In genomic region chr5:137332857-137333511, GRCm38 (mm10) we compare ENCODE assay signal across 8 mouse cellular contexts. TPM values are rescaled to one million over a fixed set of nuclear protein-coding genes. Genes with fewer than 3 reads are reported as not detected.
DNase-seq lines count a peak whose midpoint lies in the region; ATAC-seq and TF ChIP-seq lines count a peak whose summit lies in the region.
"Had no signal": no experiment of that assay in that cellular context is flagged by ENCODE, and none has a peak within 500 bp of the region (broad histone marks: within the 10 kb centered on the region; RNA-seq: fewer than 3 reads in every experiment).

No protein-coding gene starts in this region.

- WGBS in lung, embryonic 16.5 days = 16% methylated on average over 15 of the region's 15 CpGs
- 17% methylated on average over 15 of the region's 15 CpGs for WGBS in limb, embryonic 12.5 days
- WGBS in small intestine, adult 2 months = 17% methylated on average over 15 of the region's 15 CpGs

- peak overlapping the region; percentile 64 for H3K4me3 ChIP-seq in lung, embryonic 16.5 days (ENCODE audit: low read length)
- H3K4me3 ChIP-seq in embryonic fibroblast, embryonic 13.5 days (ENCODE audit: insufficient read depth, low read length) = peak overlapping the region; percentile 60
- H3K4me3 ChIP-seq in limb, embryonic 12.5 days (replicated peaks) = peak overlapping the region; percentile 67
- peak overlapping the region; percentile 94 for H3K4me3 ChIP-seq in small intestine, adult 2 months (ENCODE audit: low read depth, low read length)

- H3K4me1 ChIP-seq in lung, embryonic 16.5 days (replicated peaks; ENCODE audit: control insufficient read depth, insufficient read depth, low read length) = peaks cover 19% of the 10 kb centered on the region
- no peaks in the 10 kb centered on the region for H3K4me1 ChIP-seq in embryonic fibroblast, embryonic 13.5 days (ENCODE audit: control insufficient read depth, insufficient read depth, low read length)
- peaks cover 12% of the 10 kb centered on the region for H3K4me1 ChIP-seq in limb, embryonic 12.5 days (replicated peaks)
- peaks cover 12% of the 10 kb centered on the region; the same call in 1 of the 2 replicates for H3K4me1 ChIP-seq in small intestine, adult 2 months (ENCODE audit: control insufficient read depth, insufficient read depth, insufficient read length, low read length)

- H3K9ac ChIP-seq in lung, embryonic 16.5 days (ENCODE audit: low read length) = peak overlapping the region; percentile 80
- peak overlapping the region; percentile 71 for H3K9ac ChIP-seq in limb, embryonic 12.5 days (replicated peaks)

- TF ChIP-seq POLR2A in embryonic fibroblast, embryonic 13.5 days (IDR thresholded peaks at IDR 0.05; ENCODE audit: low read depth, low read length) = no peak; the same call in 1 of the 2 replicates
- no peak for TF ChIP-seq POLR2A in small intestine, adult 2 months (IDR thresholded peaks at IDR 0.05; ENCODE audit: low read depth, low read length)

- peak overlapping the region; percentile 82 for H3K4me2 ChIP-seq in lung, embryonic 16.5 days (ENCODE audit: low read depth, low read length)
- H3K4me2 ChIP-seq in limb, embryonic 12.5 days = peak overlapping the region; percentile 91

- no peak for TF ChIP-seq CTCF in embryonic fibroblast, embryonic 13.5 days (IDR thresholded peaks at IDR 0.05; ENCODE audit: borderline replicate concordance, insufficient read depth, low read length)
- no peak for TF ChIP-seq CTCF in small intestine, adult 2 months (IDR thresholded peaks at IDR 0.05; ENCODE audit: extremely low read depth, insufficient read length, insufficient replicate concordance, low read depth, low read length)

- no peaks in the 10 kb centered on the region for H3K27me3 ChIP-seq in lung, embryonic 16.5 days (ENCODE audit: control insufficient read depth, insufficient read depth, low read depth, low read length)
- H3K27me3 ChIP-seq in limb, embryonic 12.5 days = no peaks in the 10 kb centered on the region
- no peaks in the 10 kb centered on the region for H3K27me3 ChIP-seq in small intestine, adult 2 months (ENCODE audit: control insufficient read depth, insufficient read depth, low read length)

- ATAC-seq in lung, embryonic 16.5 days (ENCODE audit: low read depth) = peak; percentile 2; the same call in 1 of the 2 replicates
- ATAC-seq in limb, embryonic 12.5 days (ENCODE audit: insufficient number of reproducible peaks, insufficient read depth, low FRiP score, low TSS enrichment, low read depth) = peak; percentile 23

- no peaks in the 10 kb centered on the region for H3K9me3 ChIP-seq in lung, embryonic 16.5 days (ENCODE audit: control insufficient read depth, low read length)
- no peaks in the 10 kb centered on the region for H3K9me3 ChIP-seq in limb, embryonic 12.5 days

- H3K27ac ChIP-seq in lung, embryonic 16.5 days (ENCODE audit: low read length) = peak overlapping the region; percentile 30
- H3K27ac ChIP-seq in embryonic fibroblast, embryonic 13.5 days (ENCODE audit: insufficient read depth, low read length) = no peak overlapping the region
- peak overlapping the region; percentile 42; the same call in 1 of the 2 replicates for H3K27ac ChIP-seq in limb, embryonic 12.5 days
- no peak overlapping the region for H3K27ac ChIP-seq in small intestine, adult 2 months (ENCODE audit: insufficient read depth, low read depth, low read length)

- no peak for DNase-seq in lung, postnatal 36 days
- no peak for DNase-seq in frontal cortex, postnatal 14 days (ENCODE audit: low spot score in 2 of 2)
- DNase-seq in gastrocnemius, postnatal 25 days = no peak

- peaks cover 3% of the 10 kb centered on the region; the same call in 1 of the 2 replicates for H3K36me3 ChIP-seq in lung, embryonic 16.5 days (ENCODE audit: control insufficient read depth, insufficient read depth, low read length)
- peaks cover 9% of the 10 kb centered on the region for H3K36me3 ChIP-seq in limb, embryonic 12.5 days
- H3K36me3 ChIP-seq in small intestine, adult 2 months (ENCODE audit: control insufficient read depth, insufficient read depth, low read length) = no peaks in the 10 kb centered on the region

RNA-seq across cellular contexts. Expression of gene Slc12a9, which starts 0.4 kb away (rescaled TPM):
- polyA plus RNA-seq in lung, embryonic 16.5 days (2015; fragmentation: Nextera tagmentation; extraction: Ambion mirVana) = 11.6 and 12.5 TPM in 2 replicates
- polyA plus RNA-seq in embryonic fibroblast, embryonic 13.5 days (2011; ENCODE audit: insufficient read length, low read depth, missing spikeins) = 7.2 and 7.7 TPM in 2 replicates
- polyA plus RNA-seq in limb, embryonic 12.5 days (2016; fragmentation: Nextera tagmentation; extraction: Ambion mirVana) = 13.8 and 16.3 TPM in 2 replicates
- polyA plus RNA-seq in small intestine, adult 2 months (2012; rRNA removed) = 9.2 and 14.8 TPM in 2 replicates
- total RNA-seq in gastrocnemius, postnatal 25 days (2021) = 1 to 10 TPM; 2.3 to 3.1 TPM

RNA-seq across cellular contexts. Expression of gene Ephb4, which starts 16.9 kb away (rescaled TPM):
- 50.7 and 56.9 TPM in 2 replicates for polyA plus RNA-seq in lung, embryonic 16.5 days (2015; fragmentation: Nextera tagmentation; extraction: Ambion mirVana)
- 36.2 and 43.4 TPM in 2 replicates for polyA plus RNA-seq in embryonic fibroblast, embryonic 13.5 days (2011; ENCODE audit: insufficient read length, low read depth, missing spikeins)
- 86.9 and 99.6 TPM in 2 replicates for polyA plus RNA-seq in limb, embryonic 12.5 days (2016; fragmentation: Nextera tagmentation; extraction: Ambion mirVana)
- 14.8 and 27.5 TPM in 2 replicates for polyA plus RNA-seq in small intestine, adult 2 months (2012; rRNA removed)
- 10 to 100 TPM; 13.4 to 15.8 TPM for total RNA-seq in gastrocnemius, postnatal 25 days (2021)
- total RNA-seq: common myeloid progenitor, adult 5-6 weeks had no signal

RNA-seq across cellular contexts. Expression of gene Trip6, which starts 18.8 kb away (rescaled TPM):
- polyA plus RNA-seq in lung, embryonic 16.5 days (2015; fragmentation: Nextera tagmentation; extraction: Ambion mirVana) = 90.5 and 94.0 TPM in 2 replicates
- 32.5 and 42.9 TPM in 2 replicates for polyA plus RNA-seq in embryonic fibroblast, embryonic 13.5 days (2011; ENCODE audit: insufficient read length, low read depth, missing spikeins)
- 81.6 and 86.9 TPM in 2 replicates for polyA plus RNA-seq in limb, embryonic 12.5 days (2016; fragmentation: Nextera tagmentation; extraction: Ambion mirVana)
- polyA plus RNA-seq in small intestine, adult 2 months (2012; rRNA removed) = 7.6 and 8.2 TPM in 2 replicates
- total RNA-seq in gastrocnemius, postnatal 25 days (2021) = 1 to 10 TPM; 5.2 to 5.3 TPM

RNA-seq across cellular contexts. Expression of gene Srrt, which starts 25.5 kb away (rescaled TPM):
- 141 and 144 TPM in 2 replicates for polyA plus RNA-seq in lung, embryonic 16.5 days (2015; fragmentation: Nextera tagmentation; extraction: Ambion mirVana)
- 93.6 and 108 TPM in 2 replicates for polyA plus RNA-seq in embryonic fibroblast, embryonic 13.5 days (2011; ENCODE audit: insufficient read length, low read depth, missing spikeins)
- polyA plus RNA-seq in limb, embryonic 12.5 days (2016; fragmentation: Nextera tagmentation; extraction: Ambion mirVana) = 182 and 185 TPM in 2 replicates
- polyA plus RNA-seq in small intestine, adult 2 months (2012; rRNA removed) = 60.3 and 109 TPM in 2 replicates
- 10 to 100 TPM; 38.5 to 44.7 TPM for total RNA-seq in gastrocnemius, postnatal 25 days (2021)

RNA-seq across cellular contexts. Expression of gene Ufsp1, which starts 38.6 kb away (rescaled TPM):
- polyA plus RNA-seq in lung, embryonic 16.5 days (2015; fragmentation: Nextera tagmentation; extraction: Ambion mirVana) = 5.1 and 5.6 TPM in 2 replicates
- polyA plus RNA-seq in embryonic fibroblast, embryonic 13.5 days (2011; ENCODE audit: insufficient read length, low read depth, missing spikeins) = 4.4 and 7.7 TPM in 2 replicates
- 6.7 and 6.8 TPM in 2 replicates for polyA plus RNA-seq in limb, embryonic 12.5 days (2016; fragmentation: Nextera tagmentation; extraction: Ambion mirVana)
- 7.0 and 10.9 TPM in 2 replicates for polyA plus RNA-seq in small intestine, adult 2 months (2012; rRNA removed)
- 10 to 100 TPM; 18.3 to 24.4 TPM for total RNA-seq in gastrocnemius, postnatal 25 days (2021)

Comparison
In these comparisons a context has a peak if more than half of its experiments do, and no peak if none do; other contexts are left out.
1. H3K27ac ChIP-seq: peak in lung, embryonic 16.5 days (single experiment) and limb, embryonic 12.5 days (single experiment); none in embryonic fibroblast, embryonic 13.5 days (single experiment) and small intestine, adult 2 months (single experiment).
2. Peak in every context shown above with its lines, with median percentiles within 50 percentile points of each other: H3K4me3 ChIP-seq.